Mouse (Mus musculus): ENCODE results near the gene Fto. TPM values are rescaled to one million over a fixed set of nuclear protein-coding genes. Genes with fewer than 3 reads are reported as not detected.

Gene Fto
- total RNA-seq, 2 experiments from 2014 or later, result 5.1 to 6.1 TPM

GRCm38 (mm10) chr8:91318938-91319729 is 5.8 kb downstream of the Fto start:
- no peak for ATAC-seq (replicated peaks; ENCODE audit: low FRiP score, poor library complexity, severe bottlenecking)

GRCm38 (mm10) chr8:91323511-91323910 is 10.2 kb downstream of the Fto start:
- no peak for ATAC-seq (replicated peaks; ENCODE audit: low FRiP score, poor library complexity, severe bottlenecking)

GRCm38 (mm10) chr8:91324271-91324670 is 10.9 kb downstream of the Fto start:
- no peak for ATAC-seq (replicated peaks; ENCODE audit: low FRiP score, poor library complexity, severe bottlenecking)

GRCm38 (mm10) chr8:91324916-91325315 is 11.6 kb downstream of the Fto start:
- no peak for ATAC-seq (replicated peaks; ENCODE audit: low FRiP score, poor library complexity, severe bottlenecking)

GRCm38 (mm10) chr8:91326018-91326417 is 12.7 kb downstream of the Fto start:
- no peak for ATAC-seq (replicated peaks; ENCODE audit: low FRiP score, poor library complexity, severe bottlenecking)

- ATAC-seq (replicated peaks; ENCODE audit: low FRiP score, poor library complexity, severe bottlenecking), result no peak
Observed at GRCm38 (mm10) chr8:91326946-91327345, 13.6 kb downstream of the Fto start.

- no peak for ATAC-seq (replicated peaks; ENCODE audit: low FRiP score, poor library complexity, severe bottlenecking)
Observed at GRCm38 (mm10) chr8:91327471-91328205, 14.3 kb downstream of the Fto start.

- no peak for ATAC-seq (replicated peaks; ENCODE audit: low FRiP score, poor library complexity, severe bottlenecking)
Observed at GRCm38 (mm10) chr8:91329056-91329455, 15.7 kb downstream of the Fto start.

GRCm38 (mm10) chr8:91329461-91329850 is 16.1 kb downstream of the Fto start:
- ATAC-seq (replicated peaks; ENCODE audit: low FRiP score, poor library complexity, severe bottlenecking), result no peak

- no peak for ATAC-seq (replicated peaks; ENCODE audit: low FRiP score, poor library complexity, severe bottlenecking)
Observed at GRCm38 (mm10) chr8:91338389-91339154, 25.2 kb downstream of the Fto start.

GRCm38 (mm10) chr8:91339651-91340050 is 26.3 kb downstream of the Fto start:
- no peak for ATAC-seq (replicated peaks; ENCODE audit: low FRiP score, poor library complexity, severe bottlenecking)

- ATAC-seq (replicated peaks; ENCODE audit: low FRiP score, poor library complexity, severe bottlenecking), result no peak
Observed at GRCm38 (mm10) chr8:91340746-91341145, 27.4 kb downstream of the Fto start.

GRCm38 (mm10) chr8:91342196-91342595 is 28.9 kb downstream of the Fto start:
- no peak for ATAC-seq (replicated peaks; ENCODE audit: low FRiP score, poor library complexity, severe bottlenecking)

- no peak for ATAC-seq (replicated peaks; ENCODE audit: low FRiP score, poor library complexity, severe bottlenecking)
Observed at GRCm38 (mm10) chr8:91342798-91343197, 29.5 kb downstream of the Fto start.

- no peak for ATAC-seq (replicated peaks; ENCODE audit: low FRiP score, poor library complexity, severe bottlenecking)
Observed at GRCm38 (mm10) chr8:91344659-91345058, 31.3 kb downstream of the Fto start.

- ATAC-seq (replicated peaks; ENCODE audit: low FRiP score, poor library complexity, severe bottlenecking), result no peak
Observed at GRCm38 (mm10) chr8:91347146-91347545, 33.8 kb downstream of the Fto start.

- no peak for ATAC-seq (replicated peaks; ENCODE audit: low FRiP score, poor library complexity, severe bottlenecking)
Observed at GRCm38 (mm10) chr8:91347595-91347994, 34.3 kb downstream of the Fto start.

GRCm38 (mm10) chr8:91349816-91350215 is 36.5 kb downstream of the Fto start:
- ATAC-seq (replicated peaks; ENCODE audit: low FRiP score, poor library complexity, severe bottlenecking), result no peak

- ATAC-seq (replicated peaks; ENCODE audit: low FRiP score, poor library complexity, severe bottlenecking), result no peak
Observed at GRCm38 (mm10) chr8:91350628-91351027, 37.3 kb downstream of the Fto start.

GRCm38 (mm10) chr8:91352598-91352997 is 39.3 kb downstream of the Fto start:
- no peak for ATAC-seq (replicated peaks; ENCODE audit: low FRiP score, poor library complexity, severe bottlenecking)

- peak; percentile 90 for ATAC-seq (replicated peaks; ENCODE audit: low FRiP score, poor library complexity, severe bottlenecking)
Observed at GRCm38 (mm10) chr8:91353062-91353461, 39.7 kb downstream of the Fto start.
